Mouse (Mus musculus): Measurements from ENCODE around the gene Flad1. TPM values are rescaled to one million over a fixed set of nuclear protein-coding genes. Genes with fewer than 3 reads are reported as not detected.

The Flad1 gene
- polyA plus RNA-seq, 1 experiment from 2014 or later = 34.9 TPM

DNA sequence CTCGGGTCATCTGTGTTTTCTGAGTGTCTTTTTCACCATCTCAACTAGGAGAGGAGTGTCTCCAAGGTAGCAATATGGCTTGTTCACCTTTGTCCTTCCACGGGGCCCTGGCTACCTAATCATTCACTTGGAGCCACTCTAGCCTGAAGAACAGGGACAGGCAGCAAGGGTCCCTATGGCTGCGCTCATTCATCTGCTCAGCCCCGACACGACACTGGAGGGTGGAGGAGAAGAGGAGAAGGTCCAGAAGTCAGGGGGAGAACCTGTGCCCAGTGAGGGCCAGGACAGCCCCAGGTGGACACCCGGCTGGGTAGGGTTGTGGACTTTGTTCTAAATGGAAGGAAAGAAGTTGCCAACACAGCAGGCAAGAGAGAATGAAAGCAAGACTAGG lies 56.2 kb downstream of the Flad1 start:
- H3K4me3 ChIP-seq (ENCODE audit: low read depth, low read length) = no peak overlapping the region
- H3K9ac ChIP-seq (ENCODE audit: low read length) = no peak overlapping the region
- no peaks in the 10 kb centered on the region for H3K36me3 ChIP-seq (ENCODE audit: control insufficient read depth, insufficient read depth, low read length)
- ATAC-seq (no peak), DNase-seq (ENCODE audit: low spot score) (no peak)
- 78% methylated on average over 6 of the region's 6 CpGs for WGBS
- no peaks in the 10 kb centered on the region for H3K27me3 ChIP-seq (replicated peaks; ENCODE audit: control insufficient read depth, insufficient read depth, low read length)
- no peaks in the 10 kb centered on the region for H3K4me1 ChIP-seq (ENCODE audit: control insufficient read depth, insufficient read depth, low read length)
- H3K4me2 ChIP-seq (ENCODE audit: low read length) = no peak overlapping the region
- H3K9me3 ChIP-seq (replicated peaks; ENCODE audit: control insufficient read depth, low read length) = no peaks in the 10 kb centered on the region
- no peak overlapping the region for H3K27ac ChIP-seq (ENCODE audit: low read depth, low read length)

DNA sequence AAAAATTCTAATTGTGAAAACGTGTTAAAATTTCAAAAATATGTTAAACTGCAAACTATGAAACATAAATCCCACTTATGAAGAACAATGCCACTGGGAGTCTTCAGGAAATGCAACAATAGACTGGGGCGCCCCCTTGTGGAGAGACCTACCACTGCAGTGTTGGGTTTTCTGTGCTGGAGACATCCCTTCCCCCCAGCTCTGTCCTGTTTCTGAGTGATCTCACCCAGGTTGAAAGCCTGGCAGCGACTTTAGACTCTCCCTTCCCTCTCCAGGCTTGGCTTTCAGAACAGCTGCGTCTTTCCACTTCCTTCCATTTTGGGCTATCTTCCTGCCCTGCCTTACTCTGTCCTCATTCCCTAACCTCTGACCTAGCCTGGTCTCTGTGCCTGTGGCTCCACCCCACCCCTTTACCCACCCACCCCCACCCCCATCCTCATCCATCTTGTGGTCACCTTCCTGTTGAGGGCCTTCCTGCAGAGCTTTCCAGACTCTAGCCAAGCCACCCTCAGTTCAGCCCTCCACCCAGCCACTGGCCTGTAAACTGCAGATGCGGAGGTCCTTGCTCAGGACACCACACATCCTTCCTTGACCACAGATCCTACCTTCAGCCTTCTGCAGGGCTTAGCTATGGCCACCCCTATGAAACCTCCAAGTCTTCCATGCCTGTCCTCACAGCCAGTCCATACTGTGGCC lies 56.7 kb downstream of the Flad1 start:
- Histone ChIP-seq H3K4me2 (ENCODE audit: low read length) (no peak overlapping the region), H3K4me3 (ENCODE audit: low read depth, low read length) (no peak overlapping the region), H3K27ac (ENCODE audit: low read depth, low read length) (no peak overlapping the region), H3K36me3 (ENCODE audit: control insufficient read depth, insufficient read depth, low read length) (no peaks in the 10 kb centered on the region), H3K9ac (ENCODE audit: low read length) (no peak overlapping the region), H3K27me3 (replicated peaks; ENCODE audit: control insufficient read depth, insufficient read depth, low read length) (no peaks in the 10 kb centered on the region), H3K9me3 (replicated peaks; ENCODE audit: control insufficient read depth, low read length) (no peaks in the 10 kb centered on the region), H3K4me1 (ENCODE audit: control insufficient read depth, insufficient read depth, low read length) (no peaks in the 10 kb centered on the region)
- DNase-seq (ENCODE audit: low spot score) = peak; percentile 84
- peak; percentile 18; the same call in 1 of the 2 replicates for ATAC-seq
- WGBS = 19% methylated on average over 5 of the region's 5 CpGs

DNA sequence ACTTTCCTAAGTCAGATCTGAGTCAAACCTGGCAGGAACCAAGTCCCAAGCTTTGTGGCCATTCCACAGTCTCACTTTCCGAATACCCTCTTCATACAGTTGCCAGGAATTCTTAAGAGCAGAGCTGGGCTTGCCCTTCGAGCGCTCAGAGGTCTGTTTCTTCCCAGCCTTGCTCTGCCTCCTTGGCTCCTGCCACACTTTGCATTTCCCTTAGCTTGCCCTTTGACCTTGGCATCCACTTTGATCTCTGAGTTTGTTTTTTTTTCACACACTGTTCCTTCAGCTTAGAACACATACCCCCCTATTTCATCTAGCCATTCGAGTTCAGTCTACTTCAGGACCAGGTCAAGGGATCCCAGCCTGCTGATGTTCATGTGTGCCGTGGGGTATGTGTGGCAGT lies 60.4 kb downstream of the Flad1 start:
- DNase-seq (ENCODE audit: low spot score) = no peak
- Histone ChIP-seq H3K4me1 (ENCODE audit: control insufficient read depth, insufficient read depth, low read length) (peaks cover 5% of the 10 kb centered on the region; the same call in 1 of the 2 replicates), H3K27ac (ENCODE audit: low read depth, low read length) (no peak overlapping the region), H3K9me3 (replicated peaks; ENCODE audit: control insufficient read depth, low read length) (no peaks in the 10 kb centered on the region), H3K27me3 (replicated peaks; ENCODE audit: control insufficient read depth, insufficient read depth, low read length) (no peaks in the 10 kb centered on the region), H3K36me3 (ENCODE audit: control insufficient read depth, insufficient read depth, low read length) (no peaks in the 10 kb centered on the region), H3K4me2 (ENCODE audit: low read length) (no peak overlapping the region), H3K9ac (ENCODE audit: low read length) (no peak overlapping the region), H3K4me3 (ENCODE audit: low read depth, low read length) (no peak overlapping the region)
- ATAC-seq = no peak
- 85% methylated on average over 5 of the region's 5 CpGs for WGBS

Other genes starting within 250 kb of the Flad1 start
- gene Clk2, start 247.1 kb downstream of the Flad1 start, polyA plus RNA-seq (2014; fragmentation: Nextera tagmentation; extraction: Ambion mirVana) = 17.0 and 17.9 TPM in 2 replicates
- gene Scamp3, start 234.4 kb downstream of the Flad1 start, polyA plus RNA-seq (2014; fragmentation: Nextera tagmentation; extraction: Ambion mirVana) = 90.5 and 104 TPM in 2 replicates
- 14.7 and 21.7 TPM in 2 replicates for gene Fam189b, start 228.7 kb downstream of the Flad1 start, polyA plus RNA-seq (2014; fragmentation: Nextera tagmentation; extraction: Ambion mirVana)
- gene Gba, start 208.9 kb downstream of the Flad1 start, polyA plus RNA-seq (2014; fragmentation: Nextera tagmentation; extraction: Ambion mirVana) = 45.6 and 47.9 TPM in 2 replicates
- 49.9 and 57.2 TPM in 2 replicates for gene Thbs3, start 196.7 kb downstream of the Flad1 start, polyA plus RNA-seq (2014; fragmentation: Nextera tagmentation; extraction: Ambion mirVana)
- 156 and 182 TPM in 2 replicates for gene Mtx1, start 184.8 kb downstream of the Flad1 start, polyA plus RNA-seq (2014; fragmentation: Nextera tagmentation; extraction: Ambion mirVana)
- gene Muc1, start 182.8 kb downstream of the Flad1 start, polyA plus RNA-seq (2014; fragmentation: Nextera tagmentation; extraction: Ambion mirVana) = 1.2 and 1.9 TPM in 2 replicates
- 197 and 234 TPM in 2 replicates for gene Krtcap2, start 165.9 kb downstream of the Flad1 start, polyA plus RNA-seq (2014; fragmentation: Nextera tagmentation; extraction: Ambion mirVana)
- 34.0 and 50.3 TPM in 2 replicates for gene Trim46, start 165.6 kb downstream of the Flad1 start, polyA plus RNA-seq (2014; fragmentation: Nextera tagmentation; extraction: Ambion mirVana)
- 91.5 and 112 TPM in 2 replicates for gene Dpm3, start 152.5 kb downstream of the Flad1 start, polyA plus RNA-seq (2014; fragmentation: Nextera tagmentation; extraction: Ambion mirVana)
- gene Slc50a1, start 141.3 kb downstream of the Flad1 start, polyA plus RNA-seq (2014; fragmentation: Nextera tagmentation; extraction: Ambion mirVana) = 32.4 and 38.4 TPM in 2 replicates
- gene Efna1, start 130.7 kb downstream of the Flad1 start, polyA plus RNA-seq (2014; fragmentation: Nextera tagmentation; extraction: Ambion mirVana) = 10.5 and 11.6 TPM in 2 replicates
- gene Efna3, start 88.9 kb downstream of the Flad1 start, polyA plus RNA-seq (2014; fragmentation: Nextera tagmentation; extraction: Ambion mirVana) = 30.1 and 42.0 TPM in 2 replicates
- gene Efna4, start 73.8 kb downstream of the Flad1 start, polyA plus RNA-seq (2014; fragmentation: Nextera tagmentation; extraction: Ambion mirVana) = 12.3 and 14.6 TPM in 2 replicates
- 13.4 and 19.3 TPM in 2 replicates for gene Adam15, start 61.9 kb downstream of the Flad1 start, polyA plus RNA-seq (2014; fragmentation: Nextera tagmentation; extraction: Ambion mirVana)
- gene Dcst2, start 49.9 kb downstream of the Flad1 start, polyA plus RNA-seq (2014; fragmentation: Nextera tagmentation; extraction: Ambion mirVana) = 0.08 and 0.15 TPM in 2 replicates
- gene Dcst1, start 46.6 kb downstream of the Flad1 start, polyA plus RNA-seq (2014; fragmentation: Nextera tagmentation; extraction: Ambion mirVana) = 0.78 and 0.83 TPM in 2 replicates
- gene Zbtb7b, start 17.1 kb downstream of the Flad1 start, polyA plus RNA-seq (2014; fragmentation: Nextera tagmentation; extraction: Ambion mirVana) = 0.28 and 0.41 TPM in 2 replicates
- not detected in 2 replicates for gene Lenep, start 9.1 kb downstream of the Flad1 start, polyA plus RNA-seq (2014; fragmentation: Nextera tagmentation; extraction: Ambion mirVana)
- 200 and 269 TPM in 2 replicates for gene Cks1b, start 6.5 kb upstream of the Flad1 start, polyA plus RNA-seq (2014; fragmentation: Nextera tagmentation; extraction: Ambion mirVana)
- 9.9 and 11.8 TPM in 2 replicates for gene Shc1, start 6.6 kb upstream of the Flad1 start, polyA plus RNA-seq (2014; fragmentation: Nextera tagmentation; extraction: Ambion mirVana)
- gene Pygo2, start 18.3 kb upstream of the Flad1 start, polyA plus RNA-seq (2014; fragmentation: Nextera tagmentation; extraction: Ambion mirVana) = 35.2 and 41.1 TPM in 2 replicates
- 7.7 and 8.3 TPM in 2 replicates for gene Pbxip1, start 24.8 kb upstream of the Flad1 start, polyA plus RNA-seq (2014; fragmentation: Nextera tagmentation; extraction: Ambion mirVana)
- gene Pmvk, start 42.7 kb upstream of the Flad1 start, polyA plus RNA-seq (2014; fragmentation: Nextera tagmentation; extraction: Ambion mirVana) = 84.4 and 90.2 TPM in 2 replicates
- gene Kcnn3, start 108.3 kb upstream of the Flad1 start, polyA plus RNA-seq (2014; fragmentation: Nextera tagmentation; extraction: Ambion mirVana) = 4.8 and 6.1 TPM in 2 replicates

Data from forebrain, embryonic 14.5 days (tissue).